Mouse (Mus musculus) megakaryocyte, embryonic 14.5 days (primary cell): ENCODE measurements at regions not wholly inside any gene's neighbourhood (a gene's known extent, or its start where the extent isn't known, plus 50 kb on each side); places are given as distances from the start of the nearest gene placed in this dataset.

Source experiments
- FLI1 ChIP-seq: IDR thresholded peaks from 2 replicates; pipeline ENCODE4 v1.6.1; 2012; ENCODE audit warnings: low read length, inconsistent platforms, mixed read lengths
- GATA1 ChIP-seq: IDR thresholded peaks from 3 replicates; pipeline ENCODE4 v1.6.1; 2012; ENCODE audit warnings: mixed read lengths, low read length, inconsistent platforms, borderline replicate concordance

DNA sequence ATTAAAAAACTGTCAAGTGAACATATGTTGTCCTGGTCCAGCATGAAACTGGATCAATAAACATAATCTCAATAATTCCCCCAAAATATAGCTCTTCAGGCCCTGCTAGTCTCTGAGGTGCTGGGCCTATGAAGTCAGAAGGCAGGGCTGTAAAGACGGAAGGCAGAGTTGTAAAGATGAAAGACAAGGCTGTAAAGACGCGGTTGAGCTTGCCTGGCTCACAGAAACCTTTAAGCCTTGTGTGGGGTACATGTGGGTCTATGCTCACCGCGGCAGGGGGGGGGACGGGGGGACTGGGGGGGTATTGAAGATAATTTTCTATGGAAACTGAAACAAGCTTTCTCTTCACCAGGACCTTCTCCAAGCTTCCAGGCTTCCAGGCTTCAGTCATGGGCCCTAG is 56.1 kb upstream of the Slc44a1 start:
- TF ChIP-seq GATA1, result no peak
- no peak for TF ChIP-seq FLI1
